Mouse (Mus musculus) layer of hippocampus, adult 9-11 months (tissue): ENCODE data around the gene Gfpt2.

Experiments
- DNase-seq: peaks from one replicate; pipeline ENCODE4 v3.0.0; 2022

Gene Gfpt2

GRCm38 (mm10) chr11:49841886-49842285 is 47.9 kb downstream of the Gfpt2 start:
- DNase-seq = no peak

- DNase-seq = no peak
These were observed 48.7 kb downstream of the Gfpt2 start for GRCm38 (mm10) chr11:49842718-49843117.

DNA sequence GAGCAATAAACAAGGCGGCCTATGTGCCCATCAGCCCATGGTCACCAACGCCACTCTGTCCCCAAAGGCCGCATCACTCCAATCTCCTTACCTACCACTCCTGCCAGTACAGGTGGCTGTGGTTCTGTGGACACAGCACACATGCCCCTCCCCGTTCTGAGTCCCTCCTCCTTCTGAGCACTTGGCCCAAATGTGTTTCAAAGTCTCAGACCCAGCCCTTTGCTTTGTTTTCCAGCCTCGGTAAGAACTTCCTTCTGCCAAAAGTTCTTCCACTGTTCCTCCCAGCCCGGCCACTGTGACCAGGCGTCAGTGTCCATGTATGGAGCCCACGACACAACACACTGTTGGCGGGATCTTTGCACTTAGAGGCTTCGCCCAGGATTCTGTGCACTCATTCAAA is 50.3 kb downstream of the Gfpt2 start:
- DNase-seq = no peak

- DNase-seq = no peak
These were observed 51.0 kb downstream of the Gfpt2 start for GRCm38 (mm10) chr11:49844969-49845368.

GRCm38 (mm10) chr11:49845958-49846357 is 52.0 kb downstream of the Gfpt2 start:
- DNase-seq = no peak

- DNase-seq = peak; percentile 99
These were observed 52.6 kb downstream of the Gfpt2 start, which contains the start of gene Mapk9 for GRCm38 (mm10) chr11:49846401-49847070. Gene Mapk9, plus strand, starts transcription at chr11:49846751.

DNA sequence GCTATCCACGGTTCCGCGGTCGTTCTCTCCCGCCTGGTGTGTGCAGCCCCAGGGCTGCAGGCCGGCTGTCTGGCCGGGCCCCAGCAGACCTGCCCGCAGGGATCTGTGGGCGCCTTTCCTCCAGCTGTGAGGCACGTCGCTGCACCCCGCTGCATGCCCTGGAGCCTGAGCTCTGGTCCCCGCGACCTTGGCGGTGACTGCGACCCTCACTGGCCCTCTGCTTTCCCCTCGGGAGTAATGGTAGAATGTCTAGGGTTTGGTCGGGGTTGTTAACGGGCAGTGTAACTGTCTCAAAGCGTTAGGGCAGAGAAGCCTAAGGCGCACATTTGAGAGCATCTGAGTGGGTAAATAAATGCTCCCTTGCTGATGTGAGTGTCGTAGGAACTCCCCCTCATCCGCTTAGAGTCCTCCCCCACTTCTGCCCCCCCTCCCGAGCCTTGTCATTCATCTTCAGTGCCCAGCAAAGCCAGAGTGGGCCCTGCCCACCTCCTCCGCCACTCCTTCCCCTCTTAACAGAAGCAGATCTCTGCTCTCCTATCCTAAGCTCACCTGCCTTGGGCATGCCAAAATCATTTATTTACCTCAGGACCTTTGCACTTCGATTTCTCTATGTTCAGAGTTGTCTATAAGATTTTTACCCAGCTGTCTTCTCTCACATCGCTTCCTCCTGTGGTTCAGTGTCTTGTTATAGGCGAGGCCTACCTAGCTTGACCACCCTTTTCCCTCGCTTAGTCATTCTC is 53.3 kb downstream of the Gfpt2 start:
- DNase-seq = no peak

GRCm38 (mm10) chr11:49847811-49848078 is 53.8 kb downstream of the Gfpt2 start:
- DNase-seq = no peak

GRCm38 (mm10) chr11:49848080-49848815 is 54.3 kb downstream of the Gfpt2 start:
- DNase-seq = no peak

DNA sequence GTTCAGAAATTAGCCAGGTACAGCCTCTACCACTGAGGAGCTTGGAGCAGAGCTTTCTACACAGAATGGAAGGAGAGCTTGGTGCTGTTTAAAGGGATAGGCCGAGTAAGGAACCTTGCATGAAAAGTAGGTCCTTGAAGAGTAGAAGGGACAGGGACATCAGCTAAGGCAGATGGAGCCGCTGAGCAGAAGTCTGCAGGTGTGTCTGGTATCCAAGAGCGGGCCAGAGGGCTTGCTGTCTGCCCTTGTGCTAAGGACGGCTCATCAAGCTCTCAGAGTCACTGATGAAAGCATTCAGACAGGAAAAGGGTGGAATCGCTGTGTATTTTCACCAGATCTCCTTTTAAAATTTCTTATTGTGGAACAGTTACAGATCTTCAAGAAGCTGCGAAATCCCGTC is 56.4 kb downstream of the Gfpt2 start:
- no peak for DNase-seq

DNA sequence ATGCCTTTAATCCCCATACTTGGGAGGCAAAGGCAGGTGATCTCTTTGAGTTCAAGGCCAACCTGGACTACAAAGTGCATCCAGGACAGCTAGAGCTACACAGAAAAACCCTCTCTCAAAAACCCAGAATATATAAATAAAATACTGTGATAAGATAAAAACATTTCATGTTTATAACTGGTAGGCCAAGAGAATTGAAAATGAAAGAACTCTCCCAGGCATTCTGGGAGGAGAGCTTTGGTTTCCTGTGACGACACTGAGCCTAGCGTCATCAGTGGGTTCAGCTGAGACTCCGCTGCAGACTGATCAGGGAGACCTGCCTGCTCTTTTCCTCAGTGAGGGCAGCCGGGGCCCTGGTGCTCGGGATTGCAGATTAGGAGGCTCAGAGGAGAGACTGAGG is 61.2 kb downstream of the Gfpt2 start:
- no peak for DNase-seq

DNA sequence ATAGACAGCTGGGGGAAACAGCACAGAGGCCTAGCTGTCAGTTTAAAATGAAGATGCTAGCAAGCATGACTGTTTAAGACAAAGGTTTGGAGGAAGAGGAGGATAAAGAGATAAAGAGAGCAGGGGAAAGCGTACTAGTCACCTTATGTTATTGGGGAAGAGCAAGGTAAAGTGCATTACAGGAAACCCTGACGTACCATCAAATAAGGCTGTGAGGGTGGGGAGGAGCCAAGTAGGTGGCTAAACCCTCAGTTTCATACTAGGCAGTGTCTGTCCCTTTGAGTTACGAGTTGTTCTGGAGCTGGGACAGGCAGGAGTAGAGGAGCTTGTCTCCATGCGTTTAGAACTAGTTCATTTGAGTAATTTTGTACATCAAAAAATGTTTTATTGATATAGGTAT is 67.2 kb downstream of the Gfpt2 start:
- DNase-seq = no peak

- no peak for DNase-seq
These were observed 69.9 kb downstream of the Gfpt2 start for GRCm38 (mm10) chr11:49863926-49864325.

DNA sequence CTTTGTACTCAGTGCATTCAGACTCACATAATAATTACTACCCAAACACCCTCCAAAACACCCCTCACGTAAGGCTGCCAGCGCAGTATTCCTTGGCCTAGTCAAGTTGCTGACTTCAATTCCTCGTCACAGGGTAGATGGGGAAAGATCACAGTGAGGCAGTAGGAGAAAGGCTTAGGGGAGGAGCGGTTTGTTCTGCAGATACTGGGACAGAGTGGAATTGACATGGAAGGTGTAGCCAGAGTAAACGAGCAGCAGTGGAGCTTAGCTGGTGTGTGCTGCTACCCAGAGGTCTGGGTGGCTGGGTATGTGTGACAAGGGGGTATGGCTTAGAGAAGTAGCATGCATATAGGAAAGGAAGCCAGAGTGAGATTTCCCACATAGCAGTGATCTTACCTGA is 73.3 kb downstream of the Gfpt2 start:
- no peak for DNase-seq

DNA sequence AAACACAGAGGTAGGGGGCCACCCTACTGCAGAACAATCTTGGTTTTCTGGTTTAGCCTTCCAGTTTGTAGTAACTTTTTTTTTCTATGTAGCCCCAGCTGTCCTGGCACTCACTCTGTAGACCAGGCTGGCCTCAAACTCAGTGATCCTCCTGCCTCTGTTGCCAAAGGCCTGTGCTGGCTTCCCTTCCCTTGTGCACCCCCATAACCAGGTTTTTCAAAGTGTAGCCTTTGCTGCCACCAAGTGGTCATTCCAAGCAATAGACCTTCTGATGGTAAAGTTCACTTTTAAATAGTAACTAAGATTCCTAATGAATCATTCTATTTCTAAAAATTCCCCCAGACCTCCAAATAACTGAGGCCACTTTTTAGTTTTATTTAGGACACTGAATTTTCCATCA is 75.8 kb downstream of the Gfpt2 start:
- no peak for DNase-seq

DNA sequence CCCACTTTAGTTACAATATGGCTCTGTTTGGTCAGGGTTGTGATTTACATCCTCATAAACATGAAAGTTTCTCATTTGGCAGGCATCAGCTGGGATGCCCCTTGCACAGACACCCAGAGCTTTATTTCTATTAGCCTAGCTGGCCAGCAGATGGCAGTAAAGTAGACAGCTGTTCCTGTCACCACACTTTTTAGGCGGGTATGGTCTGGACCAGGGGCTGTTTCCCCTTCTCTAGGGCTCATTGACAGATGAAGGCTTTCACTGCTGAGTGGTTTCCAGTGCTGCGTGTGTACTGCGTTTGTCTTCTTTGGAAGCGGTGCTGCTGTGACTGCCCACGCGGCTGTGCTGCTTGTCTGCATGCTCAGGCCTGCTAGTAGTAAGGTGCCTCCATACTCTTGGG is 77.9 kb downstream of the Gfpt2 start:
- no peak for DNase-seq

GRCm38 (mm10) chr11:49872779-49873178 is 78.8 kb downstream of the Gfpt2 start:
- no peak for DNase-seq

- DNase-seq = peak; percentile 52
These were observed 83.2 kb downstream of the Gfpt2 start for GRCm38 (mm10) chr11:49876948-49877817.

DNA sequence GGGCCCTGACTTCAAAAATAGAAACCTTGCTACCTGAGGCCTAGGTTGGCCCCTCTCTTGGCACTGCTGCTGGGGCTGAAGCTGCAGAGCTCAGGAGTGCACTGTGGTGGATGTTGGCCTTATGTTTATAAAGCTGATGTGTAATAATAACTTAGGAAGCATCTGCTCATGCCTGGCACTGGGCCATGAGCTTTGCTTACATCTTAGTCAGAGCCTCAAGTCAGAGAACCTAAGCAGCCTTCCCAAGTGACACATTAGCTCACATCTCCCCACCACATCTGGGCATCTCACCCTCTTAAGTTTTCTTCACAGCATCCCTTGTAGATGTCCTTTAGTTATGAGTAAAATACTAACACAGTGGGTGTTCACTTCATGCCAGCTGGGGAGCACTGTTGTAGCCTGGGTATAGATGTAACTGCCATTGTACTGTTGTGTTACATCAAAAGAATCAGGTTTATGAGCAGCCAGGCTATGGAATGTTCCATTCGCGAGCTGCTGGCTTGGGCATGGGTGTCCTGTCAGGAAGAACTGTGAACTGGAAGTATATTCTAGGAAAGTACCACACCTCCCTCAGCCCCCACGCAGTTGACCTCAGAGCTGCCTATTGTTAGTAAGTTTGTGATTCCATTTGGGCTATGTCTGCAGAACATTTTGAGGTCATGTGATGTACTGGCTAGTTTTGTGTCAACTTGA is 86.1 kb downstream of the Gfpt2 start:
- DNase-seq = no peak

DNA sequence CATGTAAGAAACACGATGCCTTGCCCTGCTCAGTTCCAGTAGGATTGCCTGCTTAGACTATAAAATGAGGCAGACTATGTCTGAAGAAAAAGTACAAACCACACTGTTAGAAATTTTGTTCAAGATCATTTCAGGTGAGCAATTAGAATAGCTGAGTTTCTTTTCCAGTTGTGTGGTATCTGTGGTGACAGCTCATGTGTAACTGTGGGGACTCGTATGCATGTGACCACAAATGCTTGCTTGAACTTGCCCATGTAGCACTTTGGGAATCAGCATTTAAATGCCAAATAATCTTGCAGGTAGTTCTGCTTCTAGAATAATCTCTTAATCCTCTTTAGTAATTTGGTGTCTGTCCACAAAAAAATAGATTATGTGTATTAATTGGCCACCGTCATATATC is 89.4 kb downstream of the Gfpt2 start:
- no peak for DNase-seq
